Mouse (Mus musculus) liver, postnatal 0 days (tissue): ENCODE measurements around the gene Cacng8. TPM values are rescaled to one million over a fixed set of nuclear protein-coding genes. Genes with fewer than 3 reads are reported as not detected.
A peak's percentile ranks its signal among the peaks of the same experiment; 100 is the strongest.

Source experiments
- ATAC-seq: fragments of 200-750 bp; cut with Nextera tagmentation; 2 replicates; pipeline ENCODE4 v1.8.0; 2017; ENCODE audit warnings: mild to moderate bottlenecking, moderate library complexity
- DNase-seq: peaks from one replicate; pipeline ENCODE4 v3.0.0-alpha.2; 2016
- H3K27ac ChIP-seq: fragments of 300-500 bp; sonication (generic); 2 replicates; pipeline ENCODE4 v1.5.1; 2014; ENCODE audit warnings: antibody characterized with exemption, moderate library complexity, mild to moderate bottlenecking, low read depth
- H3K27me3 ChIP-seq: fragments of 300-500 bp; sonication (generic); 2 replicates; pipeline ENCODE4 v1.6.1; 2014; ENCODE audit warnings: low read length, control low read depth, mixed read lengths; ENCODE audit not compliant: insufficient read depth
- H3K36me3 ChIP-seq: fragments of 300-500 bp; sonication (generic); replicated peaks from 2 replicates; pipeline ENCODE4 v1.6.1; 2014; ENCODE audit warnings: mild to moderate bottlenecking, control low read depth, low read length, moderate library complexity, mixed read lengths; ENCODE audit not compliant: insufficient read depth
- H3K4me1 ChIP-seq: fragments of 300-500 bp; sonication (generic); 2 replicates; pipeline ENCODE4 v1.6.1; 2014; ENCODE audit warnings: antibody characterized with exemption, mild to moderate bottlenecking, control low read depth; ENCODE audit not compliant: insufficient read depth
- H3K4me2 ChIP-seq: fragments of 300-500 bp; sonication (generic); 2 replicates; pipeline ENCODE4 v1.6.1; 2014; ENCODE audit warnings: low read depth, mild to moderate bottlenecking, low read length, moderate library complexity, mixed read lengths
- H3K4me3 ChIP-seq: fragments of 300-500 bp; sonication (generic); 2 replicates; pipeline ENCODE4 v1.5.1; 2014; ENCODE audit warnings: low read depth, low read length
- H3K9ac ChIP-seq: fragments of 300-500 bp; sonication (generic); replicated peaks from 2 replicates; pipeline ENCODE4 v1.6.1; 2014; ENCODE audit warnings: mild to moderate bottlenecking, moderate library complexity
- H3K9me3 ChIP-seq: fragments of 300-500 bp; sonication (generic); 2 replicates; pipeline ENCODE4 v1.6.1; 2016; ENCODE audit warnings: mild to moderate bottlenecking, control low read depth, low read length, mixed read lengths
- CTCF ChIP-seq: sonication (generic); IDR thresholded peaks from 2 replicates; pipeline ENCODE4 v1.5.1; 2016; ENCODE audit warnings: antibody characterized with exemption, low read depth
- EP300 ChIP-seq: IDR thresholded peaks from 2 replicates; pipeline ENCODE4 v1.6.1; 2016; ENCODE audit warnings: antibody characterized with exemption, low read depth, mild to moderate bottlenecking
- WGBS: fragments of 180-500 bp; shearing (Covaris S2); extraction: QIAGEN DNeasy Blood & Tissue Kit; methylation state at CpG from one replicate; pipeline ENCODE4 v1.1.7; 2014; ENCODE audit not compliant: insufficient replicate concordance; 5-methylcytosine and 5-hydroxymethylcytosine counted together
- polyA plus RNA-seq: library from polyadenylated mRNA; unstranded; fragments of >200 nt; fragmentation: Nextera tagmentation; extraction: Ambion mirVana; gene quantifications from 2 replicates; pipeline ENCODE4 v1.2.1, GENCODE M21; 2015

The Cacng8 gene
- polyA plus RNA-seq, 1 experiment from 2014 or later, result not detected

GRCm38 (mm10) chr7:3351536-3351935, 38.9 kb upstream of the Cacng8 start:
- Histone ChIP-seq H3K9ac (no peak overlapping the region), H3K36me3 (no peaks in the 10 kb centered on the region), H3K27me3 (no peaks in the 10 kb centered on the region), H3K4me3 (no peak overlapping the region), H3K4me1 (no peaks in the 10 kb centered on the region), H3K27ac (no peak overlapping the region), H3K9me3 (no peaks in the 10 kb centered on the region), H3K4me2 (no peak overlapping the region)
- 91% methylated on average over 1 of the region's 1 CpGs for WGBS
- TF ChIP-seq EP300, result no peak
- no peak for TF ChIP-seq CTCF
- no peak for DNase-seq
- no peak for ATAC-seq

GRCm38 (mm10) chr7:3354850-3355249, 35.6 kb upstream of the Cacng8 start:
- no peak for DNase-seq
- no peak overlapping the region for H3K4me2 ChIP-seq
- ATAC-seq, result no peak
- no peak overlapping the region for H3K4me3 ChIP-seq
- no peaks in the 10 kb centered on the region for H3K4me1 ChIP-seq
- H3K36me3 ChIP-seq, result no peaks in the 10 kb centered on the region
- H3K27me3 ChIP-seq, result no peaks in the 10 kb centered on the region
- no peak overlapping the region for H3K27ac ChIP-seq
- WGBS, result 79% methylated on average over 6 of the region's 6 CpGs
- no peaks in the 10 kb centered on the region for H3K9me3 ChIP-seq
- no peak for TF ChIP-seq EP300
- no peak overlapping the region for H3K9ac ChIP-seq

- H3K4me1 ChIP-seq, result no peaks in the 10 kb centered on the region
- H3K27ac ChIP-seq, result no peak overlapping the region
- H3K4me3 ChIP-seq, result no peak overlapping the region
- H3K27me3 ChIP-seq, result peaks cover 2% of the 10 kb centered on the region
- 64% methylated on average over 1 of the region's 1 CpGs for WGBS
- no peak overlapping the region for H3K4me2 ChIP-seq
- DNase-seq (no peak), ATAC-seq (no peak)
- no peaks in the 10 kb centered on the region for H3K9me3 ChIP-seq
- no peaks in the 10 kb centered on the region for H3K36me3 ChIP-seq
- TF ChIP-seq CTCF, result no peak
- no peak overlapping the region for H3K9ac ChIP-seq
These were observed 29.8 kb upstream of the Cacng8 start for GRCm38 (mm10) chr7:3360678-3361077.

DNA sequence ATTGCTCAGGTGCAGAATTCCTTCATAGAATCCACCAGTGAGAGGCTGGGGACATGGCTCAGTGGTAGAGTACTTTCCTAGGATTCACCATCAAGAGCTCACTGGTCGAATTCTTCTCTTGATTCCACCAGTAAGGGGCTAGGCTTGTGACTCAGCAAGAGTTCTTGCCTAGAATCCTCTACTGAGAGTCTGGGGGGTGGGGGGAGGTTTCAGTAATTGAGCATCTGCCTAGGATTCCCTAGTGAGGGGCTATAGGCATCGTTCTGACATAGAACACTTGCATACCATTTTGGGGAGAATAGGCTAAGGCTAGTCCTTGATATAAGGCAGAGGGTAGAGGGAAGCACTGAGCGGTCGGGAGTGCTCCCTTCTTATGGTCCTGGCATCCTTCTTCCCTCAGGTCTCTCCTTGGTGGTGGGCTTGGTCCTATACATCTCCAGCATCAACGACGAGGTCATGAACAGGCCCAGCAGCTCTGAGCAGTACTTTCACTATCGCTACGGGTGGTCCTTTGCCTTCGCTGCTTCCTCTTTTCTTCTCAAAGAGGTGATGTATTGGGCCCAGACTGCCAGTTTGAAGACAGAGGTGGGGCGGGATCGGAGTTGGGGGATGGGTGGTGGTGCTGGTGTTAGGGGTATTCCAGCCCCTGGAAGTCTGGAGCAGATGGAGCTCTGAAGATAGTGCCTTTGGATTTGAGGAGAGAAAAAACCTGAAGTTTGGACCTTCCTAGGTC, 24.8 kb upstream of the Cacng8 start:
- peaks cover 31% of the 10 kb centered on the region for H3K27me3 ChIP-seq
- H3K4me1 ChIP-seq, result no peaks in the 10 kb centered on the region
- 24% methylated on average over 11 of the region's 11 CpGs for WGBS
- DNase-seq, result no peak
- ATAC-seq, result no peak
- H3K4me3 ChIP-seq, result no peak overlapping the region
- H3K9ac ChIP-seq, result no peak overlapping the region
- TF ChIP-seq CTCF (no peak), EP300 (no peak)
- no peaks in the 10 kb centered on the region for H3K36me3 ChIP-seq
- H3K27ac ChIP-seq, result no peak overlapping the region
- H3K9me3 ChIP-seq, result no peaks in the 10 kb centered on the region
- H3K4me2 ChIP-seq, result no peak overlapping the region

- Histone ChIP-seq H3K4me2 (peak overlapping the region; percentile 3; the same call in 1 of the 2 replicates), H3K9me3 (no peaks in the 10 kb centered on the region), H3K36me3 (no peaks in the 10 kb centered on the region), H3K4me1 (no peaks in the 10 kb centered on the region), H3K27me3 (peaks cover 31% of the 10 kb centered on the region), H3K9ac (no peak overlapping the region), H3K4me3 (no peak overlapping the region), H3K27ac (no peak overlapping the region)
- ATAC-seq (no peak), DNase-seq (no peak)
- WGBS, result 3% methylated on average over 42 of the region's 42 CpGs
- TF ChIP-seq CTCF (no peak), EP300 (no peak)
These were observed 23.6 kb upstream of the Cacng8 start for GRCm38 (mm10) chr7:3366705-3367516.

- ATAC-seq (no peak), DNase-seq (no peak)
- Histone ChIP-seq H3K4me2 (no peak overlapping the region), H3K4me1 (no peaks in the 10 kb centered on the region), H3K4me3 (no peak overlapping the region), H3K27me3 (peaks cover 31% of the 10 kb centered on the region), H3K9me3 (no peaks in the 10 kb centered on the region), H3K9ac (no peak overlapping the region), H3K27ac (no peak overlapping the region), H3K36me3 (no peaks in the 10 kb centered on the region)
- TF ChIP-seq CTCF (no peak), EP300 (no peak)
- 6% methylated on average over 9 of the region's 11 CpGs for WGBS
These were observed 22.9 kb upstream of the Cacng8 start for GRCm38 (mm10) chr7:3367569-3367968.
